Mouse (Mus musculus) C2C12 (cell line): ENCODE results near the gene Lrrc49. TPM values are rescaled to one million over a fixed set of nuclear protein-coding genes. Genes with fewer than 3 reads are reported as not detected.

ENCODE experiments used
- H3K27me3 ChIP-seq: one replicate; pipeline ENCODE4 v1.6.1; 2011; ENCODE audit not compliant: control insufficient read depth, insufficient read depth, insufficient read length
- H3K36me3 ChIP-seq: one replicate; pipeline ENCODE4 v1.6.1; 2011; ENCODE audit not compliant: control insufficient read depth, insufficient read depth
- H3K4me3 ChIP-seq: one replicate; pipeline ENCODE4 v1.5.1; 2011; ENCODE audit warnings: mild to moderate bottlenecking, control low read depth; ENCODE audit not compliant: poor library complexity, insufficient read depth, severe bottlenecking
- H3K79me2 ChIP-seq: one replicate; pipeline ENCODE4 v1.6.1; 2011; ENCODE audit not compliant: control insufficient read depth, insufficient read depth
- H3K79me3 ChIP-seq: one replicate; pipeline ENCODE4 v1.6.1; 2011; ENCODE audit warnings: low read depth, control low read depth
- H3ac ChIP-seq: one replicate; pipeline ENCODE3; 2011; ENCODE audit warnings: low read depth; ENCODE audit not compliant: control insufficient read depth, insufficient read length
- CEBPB ChIP-seq: IDR thresholded peaks from one replicate; pipeline ENCODE4 v1.6.1; 2011; ENCODE audit warnings: low read depth, mild to moderate bottlenecking, control low read depth, moderate library complexity
- CTCF ChIP-seq: IDR thresholded peaks from one replicate; pipeline ENCODE4 v1.5.1; 2011; ENCODE audit not compliant: control insufficient read depth, insufficient read depth, insufficient read length
- FOSL1 ChIP-seq: IDR thresholded peaks from one replicate; pipeline ENCODE4 v1.8.0; 2011; ENCODE audit warnings: mild to moderate bottlenecking, low read length; ENCODE audit not compliant: poor library complexity, insufficient read depth, severe bottlenecking
- MAX ChIP-seq: IDR thresholded peaks from one replicate; pipeline ENCODE4 v1.6.1; 2011; ENCODE audit warnings: mild to moderate bottlenecking, control low read depth
- MYOD1 ChIP-seq: IDR thresholded peaks from one replicate; pipeline ENCODE4 v1.6.1; 2011; ENCODE audit warnings: low read depth; ENCODE audit not compliant: control insufficient read depth, insufficient read length
- MYOG ChIP-seq: IDR thresholded peaks from one replicate; pipeline ENCODE4 v1.6.1; 2011; ENCODE audit not compliant: control insufficient read depth, insufficient read length; ENCODE audit errors: extremely low read depth
- USF1 ChIP-seq: IDR thresholded peaks from one replicate; pipeline ENCODE4 v1.6.1; 2011; ENCODE audit warnings: low read depth, mild to moderate bottlenecking, control low read depth, moderate library complexity
- long read RNA-seq, 2 experiments: library from polyadenylated mRNA; unstranded; transcript quantifications; one replicate each; pipeline ENCODE4 v2.0.0; 2019 to 2020
- polyA plus RNA-seq: library from polyadenylated mRNA; unstranded; fragments of >200 nt; fragmentation: generic; extraction: Trizol; gene quantifications from one replicate; pipeline ENCODE4 v1.2.1, GENCODE M21; 2012; ENCODE audit warnings: missing spikeins

Lrrc49 gene
- 5.9 TPM for polyA plus RNA-seq
- long read RNA-seq, experiment 1, partial matches to known transcripts: 2 of 11 reads
- long read RNA-seq, experiment 1, other reads (novel, unspliced or antisense): 2 of 11 reads
- long read RNA-seq, experiment 2, transcript Lrrc49-202 (17 exons, 3,017 nt): minor isoform, 38 of 135 reads
- long read RNA-seq, experiment 2, transcript Lrrc49-204 (16 exons, 2,779 nt): major isoform, 69 of 135 reads
- long read RNA-seq, experiment 2, partial matches to known transcripts: 9 of 135 reads
- long read RNA-seq, experiment 2, other reads (novel, unspliced or antisense): 18 of 135 reads

DNA sequence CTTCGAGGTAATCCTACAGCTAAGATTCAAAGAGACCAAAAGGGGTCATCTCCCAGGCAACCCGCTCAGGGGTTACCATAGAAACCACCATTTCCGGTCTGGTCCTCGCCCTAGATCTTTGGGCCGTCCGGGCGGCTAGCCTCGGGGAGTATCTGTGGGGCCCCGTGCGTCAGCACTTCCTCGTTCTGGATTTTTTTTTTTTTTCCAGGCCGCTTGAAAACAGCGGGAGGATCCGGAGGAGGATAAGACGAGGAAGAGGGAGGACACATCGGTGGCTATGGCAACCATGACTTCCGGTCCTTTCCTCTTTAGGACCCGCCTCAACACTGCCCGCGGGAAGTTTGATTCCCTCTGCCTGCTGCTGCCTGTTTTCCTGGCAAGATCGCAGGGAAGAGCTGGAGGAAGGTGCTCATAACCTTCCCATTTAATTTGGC is at the start of gene Lrrc49:
Gene Lrrc49, minus strand, starts transcription at position 268 of the 434 bp plus-strand sequence.
- Histone ChIP-seq H3ac (peak within 1 kb of the TSS; percentile 60), H3K79me3 (no peaks in the 10 kb centered on the region), H3K79me2 (no peaks in the 10 kb centered on the region), H3K36me3 (peaks cover 6% of the 10 kb centered on the region), H3K4me3 (peak within 1 kb of the TSS; percentile 66), H3K27me3 (no peaks in the 10 kb centered on the region)
- TF ChIP-seq USF1 (no peak), MAX (no peak), CEBPB (no peak), MYOG (no peak), CTCF (no peak), FOSL1 (no peak), MYOD1 (no peak)

DNA sequence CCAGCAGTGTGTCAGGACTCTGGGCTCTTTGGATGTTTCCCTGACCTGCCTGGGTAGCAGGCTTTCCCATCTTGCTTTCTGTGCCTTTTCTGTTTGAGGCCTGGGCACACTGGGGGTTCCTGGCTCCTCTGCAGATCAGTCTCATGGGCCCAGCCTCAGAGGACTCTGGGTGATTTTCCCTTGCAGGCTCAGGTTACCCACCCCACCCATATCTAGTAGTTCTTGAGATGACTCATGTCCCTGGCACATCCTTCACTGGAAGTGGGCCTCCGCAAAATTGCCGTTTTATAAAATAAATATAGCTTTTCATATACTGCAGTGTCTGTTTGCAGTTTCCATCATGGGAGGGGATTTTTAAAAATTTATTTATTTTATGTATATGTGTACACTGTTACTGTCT is 46.4 kb upstream of the Lrrc49 start:
- TF ChIP-seq FOSL1 (no peak), USF1 (no peak), MAX (peak; percentile 22), CTCF (no peak)
- no peaks in the 10 kb centered on the region for H3K79me3 ChIP-seq
- H3K36me3 ChIP-seq: no peaks in the 10 kb centered on the region
- H3ac ChIP-seq: no peak overlapping the region
- no peak overlapping the region for H3K4me3 ChIP-seq
- no peaks in the 10 kb centered on the region for H3K27me3 ChIP-seq
- H3K79me2 ChIP-seq: no peaks in the 10 kb centered on the region

DNA sequence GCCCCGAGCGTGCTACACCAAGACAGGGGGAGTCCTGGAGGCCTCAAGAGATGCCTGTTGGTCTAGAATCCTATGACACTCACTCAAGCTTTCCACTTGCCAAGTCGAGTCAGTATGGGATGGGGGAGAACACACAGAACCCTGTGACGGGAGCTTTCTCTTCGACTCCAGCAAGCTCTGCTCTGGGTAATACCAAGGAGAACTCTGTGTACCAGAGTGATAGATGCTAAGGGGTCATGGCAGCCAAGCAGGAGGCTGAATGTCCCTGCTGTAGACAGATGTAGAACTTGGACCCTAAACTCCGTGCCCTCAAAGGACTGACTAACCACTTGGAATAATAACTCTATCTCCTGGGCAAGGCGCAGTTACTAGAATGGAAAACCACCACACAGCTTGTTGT is 37.0 kb upstream of the Lrrc49 start:
- no peak overlapping the region for H3ac ChIP-seq
- no peaks in the 10 kb centered on the region for H3K79me3 ChIP-seq
- no peaks in the 10 kb centered on the region for H3K36me3 ChIP-seq
- H3K4me3 ChIP-seq: no peak overlapping the region
- H3K79me2 ChIP-seq: no peaks in the 10 kb centered on the region
- TF ChIP-seq MYOD1: no peak
- H3K27me3 ChIP-seq: no peaks in the 10 kb centered on the region

GRCm38 (mm10) chr9:60719687-60720086 is 31.7 kb upstream of the Lrrc49 start:
- Histone ChIP-seq H3K79me3 (no peaks in the 10 kb centered on the region), H3K79me2 (no peaks in the 10 kb centered on the region), H3K27me3 (no peaks in the 10 kb centered on the region), H3K36me3 (no peaks in the 10 kb centered on the region), H3ac (no peak overlapping the region), H3K4me3 (no peak overlapping the region)
- TF ChIP-seq MYOG (no peak), CEBPB (no peak)

DNA sequence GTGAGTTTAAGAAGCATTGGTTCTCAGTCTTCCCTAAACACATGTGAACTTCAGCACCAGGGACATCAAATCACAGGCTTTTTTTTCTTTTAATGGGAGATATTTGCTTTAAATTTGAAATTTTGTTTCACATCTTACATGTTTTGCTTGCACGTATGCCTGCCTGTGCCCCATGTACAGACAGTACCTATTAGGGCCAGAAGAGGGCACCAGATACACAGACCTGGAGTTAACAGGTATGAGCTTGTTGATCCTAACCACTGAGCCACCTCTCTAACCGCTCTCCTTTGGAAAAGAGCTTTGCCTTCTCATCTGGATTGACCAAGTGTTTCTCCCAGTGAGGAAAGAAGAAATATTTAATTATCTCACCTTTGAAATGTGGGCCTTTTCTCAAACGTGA is 30.3 kb upstream of the Lrrc49 start:
- Histone ChIP-seq H3K4me3 (no peak overlapping the region), H3K79me2 (no peaks in the 10 kb centered on the region), H3K36me3 (no peaks in the 10 kb centered on the region), H3K27me3 (no peaks in the 10 kb centered on the region), H3K79me3 (no peaks in the 10 kb centered on the region), H3ac (no peak overlapping the region)
- TF ChIP-seq MAX (no peak), CTCF (peak; percentile 61)

DNA sequence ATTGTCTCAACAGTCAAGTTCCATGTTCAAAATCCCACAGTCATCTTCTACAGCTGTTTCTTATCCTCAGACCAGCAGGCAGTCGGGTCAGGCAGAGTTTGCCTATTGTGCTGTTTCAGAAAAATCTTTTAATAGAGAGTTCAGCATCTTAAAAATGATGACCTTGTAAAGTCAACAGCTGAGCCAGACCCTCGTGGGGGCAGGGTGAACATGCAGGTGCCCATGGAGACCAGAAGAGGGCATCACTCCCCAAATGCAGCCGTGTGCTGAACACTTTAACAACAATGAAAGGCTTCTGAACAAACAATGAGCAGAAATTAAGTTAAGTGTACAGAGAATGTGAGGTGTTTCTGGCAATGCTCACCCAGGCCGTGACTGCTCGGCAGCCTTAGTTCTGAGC is 27.9 kb upstream of the Lrrc49 start:
- Histone ChIP-seq H3K79me3 (no peaks in the 10 kb centered on the region), H3K27me3 (no peaks in the 10 kb centered on the region), H3K79me2 (no peaks in the 10 kb centered on the region), H3K36me3 (no peaks in the 10 kb centered on the region), H3K4me3 (no peak overlapping the region), H3ac (no peak overlapping the region)
- no peak for TF ChIP-seq CTCF
- TF ChIP-seq MAX: no peak
- TF ChIP-seq CEBPB: no peak
- TF ChIP-seq FOSL1: no peak
- TF ChIP-seq USF1: no peak
- no peak for TF ChIP-seq MYOD1
- no peak for TF ChIP-seq MYOG

DNA sequence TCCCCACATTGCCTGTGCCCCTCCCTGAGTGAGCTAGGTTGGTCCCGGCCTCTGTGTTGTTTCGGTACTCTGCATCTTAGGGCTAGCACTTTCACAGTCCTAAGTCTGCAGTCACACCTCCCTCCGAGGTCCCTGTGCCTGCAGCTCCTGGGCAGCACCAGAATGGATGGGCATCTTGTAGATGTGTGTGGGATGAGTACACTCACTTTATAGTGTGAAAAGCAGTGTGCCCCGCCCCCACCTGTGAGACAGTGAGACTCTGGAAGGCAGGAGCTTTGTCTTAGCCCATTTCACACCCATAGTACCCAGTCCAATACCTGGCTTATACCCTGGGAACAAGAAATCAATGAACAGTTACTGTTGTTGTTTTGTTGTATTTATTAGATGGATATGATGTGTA is 27.3 kb upstream of the Lrrc49 start:
- TF ChIP-seq MAX (no peak), MYOD1 (no peak), MYOG (no peak), CEBPB (no peak)
- Histone ChIP-seq H3K79me2 (no peaks in the 10 kb centered on the region), H3ac (no peak overlapping the region)

More for the DNA sequence above, 27.3 kb upstream of the Lrrc49 start:
- Histone ChIP-seq H3K36me3 (no peaks in the 10 kb centered on the region), H3K27me3 (no peaks in the 10 kb centered on the region), H3K4me3 (no peak overlapping the region), H3K79me3 (no peaks in the 10 kb centered on the region)
